Comparison of ENCODE assay signal across 9 mouse cellular contexts in genomic region chr6:70921274-70922074, GRCm38 (mm10). TPM values are rescaled to one million over a fixed set of nuclear protein-coding genes. Genes with fewer than 3 reads are reported as not detected.
DNase-seq lines count a peak whose midpoint lies in the region; ATAC-seq and TF ChIP-seq lines count a peak whose summit lies in the region.
"Had no signal": no experiment of that assay in that cellular context is flagged by ENCODE, and none has a peak within 500 bp of the region (broad histone marks: within the 10 kb centered on the region; RNA-seq: fewer than 3 reads in every experiment).

No protein-coding gene starts in this region.

- peak; percentile 94 for ATAC-seq in frontal cortex, adult (ENCODE audit: low TSS enrichment)
- no peak for ATAC-seq in intestine, postnatal 0 days
- no peak for ATAC-seq in limb, embryonic 14.5 days (ENCODE audit: low FRiP score, low read depth)
- peak; percentile 88 for ATAC-seq in midbrain, embryonic 15.5 days (replicated peaks)

- no peaks in the 10 kb centered on the region for H3K36me3 ChIP-seq in intestine, postnatal 0 days (ENCODE audit: control insufficient read depth, insufficient read depth)
- no peaks in the 10 kb centered on the region for H3K36me3 ChIP-seq in limb, embryonic 14.5 days (ENCODE audit: control insufficient read depth, insufficient read depth, low read length)
- H3K36me3 ChIP-seq in midbrain, embryonic 15.5 days (replicated peaks), result no peaks in the 10 kb centered on the region

- no peak overlapping the region for H3K27ac ChIP-seq in intestine, postnatal 0 days (ENCODE audit: low read depth, low read length)
- H3K27ac ChIP-seq in limb, embryonic 14.5 days (replicated peaks; ENCODE audit: low read depth, low read length), result no peak overlapping the region
- peak overlapping the region; percentile 70 for H3K27ac ChIP-seq in midbrain, embryonic 15.5 days

- peak overlapping the region; percentile 31 for H3K4me2 ChIP-seq in intestine, postnatal 0 days (replicated peaks; ENCODE audit: low read depth)
- H3K4me2 ChIP-seq in limb, embryonic 14.5 days (replicated peaks; ENCODE audit: low read depth, low read length, severe bottlenecking), result peak overlapping the region; percentile 37; the same call in 1 of the 2 replicates
- H3K4me2 ChIP-seq in midbrain, embryonic 15.5 days, result peak overlapping the region; percentile 46

- H3K9me3 ChIP-seq in intestine, postnatal 0 days (ENCODE audit: control insufficient read depth), result no peaks in the 10 kb centered on the region
- H3K9me3 ChIP-seq in limb, embryonic 14.5 days (ENCODE audit: control insufficient read depth, low read length), result no peaks in the 10 kb centered on the region
- H3K9me3 ChIP-seq in midbrain, embryonic 15.5 days, result no peaks in the 10 kb centered on the region

- peak; percentile 17 for DNase-seq in urinary bladder, postnatal 25 days (ENCODE audit: low spot score)
- DNase-seq in urinary bladder, postnatal 14 days (ENCODE audit: low spot score), result no peak
- DNase-seq in cerebellum, adult 9-11 months, result peak; percentile 50
- DNase-seq in limb, embryonic 14.5 days (ENCODE audit: low spot score), result peak; percentile 59
- peak; percentile 19 for DNase-seq in telencephalon, adult 2 months (ENCODE audit: low read depth, low spot score)

- H3K27me3 ChIP-seq in intestine, postnatal 0 days (replicated peaks; ENCODE audit: control insufficient read depth, insufficient read depth, low read length), result no peaks in the 10 kb centered on the region
- no peaks in the 10 kb centered on the region for H3K27me3 ChIP-seq in limb, embryonic 14.5 days (ENCODE audit: control insufficient read depth, insufficient read depth, low read length)
- no peaks in the 10 kb centered on the region for H3K27me3 ChIP-seq in midbrain, embryonic 15.5 days (replicated peaks)

- TF ChIP-seq POLR2A in limb, embryonic 14.5 days (IDR thresholded peaks at IDR 0.05; ENCODE audit: borderline replicate concordance, extremely low read depth, insufficient read depth, insufficient read length), result no peak

- 14% methylated on average over 22 of the region's 22 CpGs for WGBS in intestine, postnatal 0 days
- 3% methylated on average over 22 of the region's 22 CpGs for WGBS in limb, embryonic 14.5 days
- WGBS in midbrain, embryonic 15.5 days, result 3% methylated on average over 22 of the region's 22 CpGs

- no peak overlapping the region for H3K9ac ChIP-seq in intestine, postnatal 0 days (ENCODE audit: low read depth, low read length)
- 0 out of 2 replicates have a peak overlapping the region, but pooled peaks have one; percentile 28 for H3K9ac ChIP-seq in limb, embryonic 14.5 days (ENCODE audit: low read depth, low read length, severe bottlenecking)
- H3K9ac ChIP-seq in midbrain, embryonic 15.5 days, result peak overlapping the region; percentile 23

- TF ChIP-seq CTCF in intestine, postnatal 0 days (IDR thresholded peaks at IDR 0.05; ENCODE audit: low read depth), result peak; percentile 80

- H3K4me3 ChIP-seq in intestine, postnatal 0 days (ENCODE audit: low read depth, low read length), result no peak overlapping the region
- peak overlapping the region; percentile 13 for H3K4me3 ChIP-seq in limb, embryonic 14.5 days (replicated peaks; ENCODE audit: low read length)
- H3K4me3 ChIP-seq in midbrain, embryonic 15.5 days, result peak overlapping the region; percentile 11; the same call in 1 of the 2 replicates

- H3K4me1 ChIP-seq in intestine, postnatal 0 days (replicated peaks; ENCODE audit: control insufficient read depth, insufficient read depth, low read length), result no peaks in the 10 kb centered on the region
- H3K4me1 ChIP-seq in limb, embryonic 14.5 days (ENCODE audit: control insufficient read depth, insufficient read depth, low read length), result 0 out of 2 replicates have a peak, but pooled peaks cover 5% of the 10 kb centered on the region
- peaks cover 10% of the 10 kb centered on the region for H3K4me1 ChIP-seq in midbrain, embryonic 15.5 days

RNA-seq across cellular contexts. Expression of gene Tex37, which starts 2.7 kb away (rescaled TPM):
- not detected in 2 replicates for polyA plus RNA-seq in intestine, postnatal 0 days (2015; fragmentation: Nextera tagmentation; extraction: Ambion mirVana)
- polyA plus RNA-seq in limb, embryonic 14.5 days (2012; rRNA removed), result not detected in 2 replicates
- polyA plus RNA-seq in limb, embryonic 14.5 days (2014; fragmentation: Nextera tagmentation; extraction: Ambion mirVana), result not detected in 2 replicates
- polyA plus RNA-seq in midbrain, embryonic 15.5 days (2015; fragmentation: Nextera tagmentation; extraction: Ambion mirVana), result not detected in 2 replicates
- polyA plus RNA-seq: frontal cortex, adult 2 months had no signal

RNA-seq across cellular contexts. Expression of gene Foxi3, which starts 34.9 kb away (rescaled TPM):
- polyA plus RNA-seq in intestine, postnatal 0 days (2015; fragmentation: Nextera tagmentation; extraction: Ambion mirVana), result not detected in 2 replicates
- 1.6 and 1.8 TPM in 2 replicates for polyA plus RNA-seq in limb, embryonic 14.5 days (2012; rRNA removed)
- 0.39 and 0.77 TPM in 2 replicates for polyA plus RNA-seq in limb, embryonic 14.5 days (2014; fragmentation: Nextera tagmentation; extraction: Ambion mirVana)
- polyA plus RNA-seq in midbrain, embryonic 15.5 days (2015; fragmentation: Nextera tagmentation; extraction: Ambion mirVana), result not detected in 2 replicates
- polyA plus RNA-seq: frontal cortex, adult 2 months had no signal

Comparison
In these comparisons a context has a peak if more than half of its experiments do, and no peak if none do; other contexts are left out.
1. ATAC-seq: peak in frontal cortex, adult (single experiment) and midbrain, embryonic 15.5 days (single experiment); none in intestine, postnatal 0 days (single experiment) and limb, embryonic 14.5 days (single experiment).
2. Peak in every context shown above with its lines, with median percentiles within 50 percentile points of each other: H3K4me2 ChIP-seq.